ENCODE assay signal across 13 mouse cellular contexts in the genomic region with DNA sequence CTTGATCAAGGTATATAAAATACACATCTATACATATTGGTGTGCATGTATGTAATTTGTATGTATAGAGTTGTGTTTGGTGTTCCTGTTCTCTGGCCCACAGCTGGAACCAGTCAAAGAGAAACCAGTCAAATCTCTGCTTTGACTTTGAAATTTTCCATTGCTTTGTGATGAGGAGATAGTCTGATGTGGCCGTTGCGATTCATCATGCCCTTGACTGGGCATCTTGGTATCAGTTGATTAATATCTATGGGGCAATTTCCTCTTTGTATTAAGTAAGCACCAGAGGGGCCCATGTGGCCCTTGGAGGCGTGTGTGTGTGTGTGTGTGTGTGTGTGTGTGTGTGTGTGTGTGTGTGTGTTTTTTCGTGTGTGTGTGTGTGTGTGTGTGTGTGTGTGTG.
"Had no signal": no experiment of that assay in that cellular context is flagged by ENCODE, and none has a peak within 500 bp of the region (broad histone marks: within the 10 kb centered on the region; RNA-seq: fewer than 3 reads in every experiment).

No protein-coding gene starts in this region.

- DNase-seq: kidney, postnatal 10 days; kidney, postnatal 4 days; midbrain, embryonic 14.5 days; retina, postnatal 1 day; right cerebral cortex, postnatal 4 days; thymus, adult 2 months; thymus, postnatal 25 days had no signal

- H3K4me1 ChIP-seq: limb, embryonic 15.5 days; liver, embryonic 12.5 days; midbrain, embryonic 10.5 days; neural tube, embryonic 12.5 days; stomach, embryonic 15.5 days had no signal

- H3K4me3 ChIP-seq: layer of hippocampus, adult 2 months; limb, embryonic 15.5 days; liver, embryonic 12.5 days; midbrain, embryonic 10.5 days; neural tube, embryonic 12.5 days; stomach, embryonic 15.5 days had no signal

- ATAC-seq: liver, embryonic 12.5 days had no signal
